Mouse (Mus musculus) limb, embryonic 13.5 days (tissue): Measurements from ENCODE around the gene Rtcb. TPM values are rescaled to one million over a fixed set of nuclear protein-coding genes. Genes with fewer than 3 reads are reported as not detected.

ENCODE experiments used
- ATAC-seq: fragments of 200-750 bp; cut with Nextera tagmentation; 2 replicates; pipeline ENCODE4 v1.8.0; 2017; ENCODE audit warnings: low read depth, moderate number of reproducible peaks, moderate TSS enrichment; ENCODE audit not compliant: low FRiP score
- H3K27ac ChIP-seq: fragments of 300-500 bp; sonication (generic); 2 replicates; pipeline ENCODE4 v1.5.1; 2015; ENCODE audit warnings: inconsistent platforms, mild to moderate bottlenecking, moderate library complexity
- H3K27me3 ChIP-seq: fragments of 300-500 bp; sonication (generic); 2 replicates; pipeline ENCODE4 v1.6.1; 2015; ENCODE audit warnings: mild to moderate bottlenecking, inconsistent platforms
- H3K36me3 ChIP-seq: fragments of 300-500 bp; sonication (generic); 2 replicates; pipeline ENCODE4 v1.6.1; 2015; ENCODE audit warnings: inconsistent platforms, mild to moderate bottlenecking, moderate library complexity
- H3K4me1 ChIP-seq: fragments of 300-500 bp; sonication (generic); 2 replicates; pipeline ENCODE4 v1.6.1; 2015; ENCODE audit warnings: inconsistent platforms
- H3K4me2 ChIP-seq: fragments of 300-500 bp; sonication (generic); replicated peaks from 2 replicates; pipeline ENCODE4 v1.6.1; 2015; ENCODE audit warnings: inconsistent platforms, mild to moderate bottlenecking, moderate library complexity
- H3K4me3 ChIP-seq: fragments of 300-500 bp; sonication (generic); 2 replicates; pipeline ENCODE4 v1.5.1; 2015; ENCODE audit warnings: moderate library complexity, mild to moderate bottlenecking, inconsistent platforms
- H3K9ac ChIP-seq: fragments of 300-500 bp; sonication (generic); 2 replicates; pipeline ENCODE4 v1.6.1; 2015; ENCODE audit warnings: mild to moderate bottlenecking, inconsistent platforms
- H3K9me3 ChIP-seq: fragments of 300-500 bp; sonication (generic); 2 replicates; pipeline ENCODE4 v1.6.1; 2016; ENCODE audit warnings: inconsistent platforms
- WGBS: fragments of 180-500 bp; shearing (Covaris S2); methylation state at CpG from one replicate; pipeline ENCODE4 v1.1.7; 2015; 5-methylcytosine and 5-hydroxymethylcytosine counted together
- polyA plus RNA-seq: library from polyadenylated mRNA; unstranded; fragments of >200 nt; fragmentation: Nextera tagmentation; extraction: Ambion mirVana; gene quantifications from 2 replicates; pipeline ENCODE4 v1.2.1, GENCODE M21; 2015

Gene Rtcb
- polyA plus RNA-seq, 1 experiment from 2014 or later, result 219 TPM

GRCm38 (mm10) chr10:85967411-85968156 lies 10.0 kb upstream of the Rtcb start:
- Histone ChIP-seq H3K36me3 (no peaks in the 10 kb centered on the region), H3K27ac (no peak overlapping the region), H3K4me3 (no peak overlapping the region), H3K4me2 (no peak overlapping the region), H3K27me3 (peaks cover 5% of the 10 kb centered on the region; the same call in 1 of the 2 replicates), H3K4me1 (no peaks in the 10 kb centered on the region), H3K9ac (no peak overlapping the region), H3K9me3 (no peaks in the 10 kb centered on the region)
- ATAC-seq, result no peak
- 66% methylated on average over 17 of the region's 17 CpGs for WGBS

- ATAC-seq, result no peak
- 54% methylated on average over 2 of the region's 2 CpGs for WGBS
- Histone ChIP-seq H3K27ac (no peak overlapping the region), H3K27me3 (peaks cover 5% of the 10 kb centered on the region; the same call in 1 of the 2 replicates), H3K4me1 (no peaks in the 10 kb centered on the region), H3K4me2 (no peak overlapping the region), H3K9ac (no peak overlapping the region), H3K36me3 (no peaks in the 10 kb centered on the region), H3K4me3 (no peak overlapping the region), H3K9me3 (no peaks in the 10 kb centered on the region)
These were observed 8.9 kb upstream of the Rtcb start for GRCm38 (mm10) chr10:85966476-85966875.

GRCm38 (mm10) chr10:85964316-85964715 lies 6.7 kb upstream of the Rtcb start:
- H3K4me1 ChIP-seq, result no peaks in the 10 kb centered on the region
- H3K4me3 ChIP-seq, result no peak overlapping the region
- no peaks in the 10 kb centered on the region for H3K36me3 ChIP-seq
- no peak overlapping the region for H3K9ac ChIP-seq
- H3K9me3 ChIP-seq, result no peaks in the 10 kb centered on the region
- peaks cover 5% of the 10 kb centered on the region; the same call in 1 of the 2 replicates for H3K27me3 ChIP-seq
- H3K4me2 ChIP-seq, result no peak overlapping the region
- no peak overlapping the region for H3K27ac ChIP-seq
- no peak for ATAC-seq
- WGBS, result 89% methylated on average over 7 of the region's 7 CpGs

- Histone ChIP-seq H3K4me3 (no peak overlapping the region), H3K36me3 (no peaks in the 10 kb centered on the region), H3K27ac (no peak overlapping the region), H3K27me3 (peaks cover 5% of the 10 kb centered on the region; the same call in 1 of the 2 replicates), H3K4me1 (no peaks in the 10 kb centered on the region), H3K9ac (no peak overlapping the region), H3K9me3 (no peaks in the 10 kb centered on the region), H3K4me2 (no peak overlapping the region)
- WGBS, result 70% methylated on average over 9 of the region's 9 CpGs
- no peak for ATAC-seq
These were observed 5.3 kb upstream of the Rtcb start for GRCm38 (mm10) chr10:85962897-85963296.

GRCm38 (mm10) chr10:85956871-85957419 lies 678 bp downstream of the Rtcb start:
- Histone ChIP-seq H3K27me3 (no peaks in the 10 kb centered on the region), H3K9ac (peak overlapping the region; percentile 94), H3K27ac (peak overlapping the region; percentile 78; the same call in 1 of the 2 replicates), H3K9me3 (no peaks in the 10 kb centered on the region), H3K4me2 (peak overlapping the region; percentile 79), H3K4me1 (peaks cover 10% of the 10 kb centered on the region; the same call in 1 of the 2 replicates), H3K4me3 (peak overlapping the region; percentile 96), H3K36me3 (peaks cover 36% of the 10 kb centered on the region)
- 3% methylated on average over 20 of the region's 20 CpGs for WGBS
- ATAC-seq, result no peak

GRCm38 (mm10) chr10:85954429-85954828 lies 3.2 kb downstream of the Rtcb start:
- 81% methylated on average over 2 of the region's 2 CpGs for WGBS
- Histone ChIP-seq H3K9me3 (no peaks in the 10 kb centered on the region), H3K4me1 (peaks cover 10% of the 10 kb centered on the region; the same call in 1 of the 2 replicates), H3K27me3 (no peaks in the 10 kb centered on the region), H3K9ac (no peak overlapping the region), H3K4me3 (no peak overlapping the region), H3K4me2 (no peak overlapping the region), H3K27ac (no peak overlapping the region), H3K36me3 (peaks cover 59% of the 10 kb centered on the region)
- no peak for ATAC-seq

GRCm38 (mm10) chr10:85953401-85953800 lies 4.2 kb downstream of the Rtcb start:
- no peak overlapping the region for H3K4me3 ChIP-seq
- H3K27ac ChIP-seq, result no peak overlapping the region
- H3K4me1 ChIP-seq, result peaks cover 10% of the 10 kb centered on the region; the same call in 1 of the 2 replicates
- no peak overlapping the region for H3K9ac ChIP-seq
- no peaks in the 10 kb centered on the region for H3K27me3 ChIP-seq
- no peak for ATAC-seq
- no peaks in the 10 kb centered on the region for H3K9me3 ChIP-seq
- 79% methylated on average over 3 of the region's 3 CpGs for WGBS
- peaks cover 69% of the 10 kb centered on the region for H3K36me3 ChIP-seq
- no peak overlapping the region for H3K4me2 ChIP-seq

GRCm38 (mm10) chr10:85951765-85952443 lies 5.7 kb downstream of the Rtcb start:
- H3K4me2 ChIP-seq, result no peak overlapping the region
- H3K4me1 ChIP-seq, result peaks cover 10% of the 10 kb centered on the region; the same call in 1 of the 2 replicates
- ATAC-seq, result no peak
- no peak overlapping the region for H3K27ac ChIP-seq
- H3K27me3 ChIP-seq, result no peaks in the 10 kb centered on the region
- no peaks in the 10 kb centered on the region for H3K9me3 ChIP-seq
- H3K4me3 ChIP-seq, result no peak overlapping the region
- H3K36me3 ChIP-seq, result peaks cover 80% of the 10 kb centered on the region
- 90% methylated on average over 6 of the region's 6 CpGs for WGBS
- H3K9ac ChIP-seq, result no peak overlapping the region

GRCm38 (mm10) chr10:85948483-85949196 lies 9.0 kb downstream of the Rtcb start:
- ATAC-seq, result no peak
- H3K36me3 ChIP-seq, result peaks cover 91% of the 10 kb centered on the region
- no peaks in the 10 kb centered on the region for H3K27me3 ChIP-seq

GRCm38 (mm10) chr10:85936280-85936965 lies 21.2 kb downstream of the Rtcb start:
- H3K9me3 ChIP-seq, result peaks cover 4% of the 10 kb centered on the region; the same call in 1 of the 2 replicates
- H3K4me1 ChIP-seq, result peaks cover 6% of the 10 kb centered on the region; the same call in 1 of the 2 replicates
- no peak overlapping the region for H3K4me2 ChIP-seq
- no peak overlapping the region for H3K4me3 ChIP-seq
- no peak for ATAC-seq
- peaks cover 57% of the 10 kb centered on the region for H3K36me3 ChIP-seq
- 83% methylated on average over 6 of the region's 6 CpGs for WGBS
- H3K9ac ChIP-seq, result no peak overlapping the region
- no peak overlapping the region for H3K27ac ChIP-seq
- no peaks in the 10 kb centered on the region for H3K27me3 ChIP-seq

More at GRCm38 (mm10) chr10:85948483-85949196, 9.0 kb downstream of the Rtcb start:
- Histone ChIP-seq H3K4me2 (no peak overlapping the region), H3K4me3 (no peak overlapping the region), H3K4me1 (0 out of 2 replicates have a peak, but pooled peaks cover 3% of the 10 kb centered on the region), H3K9me3 (no peaks in the 10 kb centered on the region), H3K27ac (no peak overlapping the region), H3K9ac (no peak overlapping the region)
- WGBS, result 95% methylated on average over 8 of the region's 8 CpGs

GRCm38 (mm10) chr10:85929962-85930361 lies 27.7 kb downstream of the Rtcb start:
- H3K36me3 ChIP-seq, result no peaks in the 10 kb centered on the region
- peaks cover 49% of the 10 kb centered on the region for H3K27me3 ChIP-seq
- ATAC-seq, result no peak
- no peak overlapping the region for H3K4me3 ChIP-seq
- H3K27ac ChIP-seq, result no peak overlapping the region
- 91% methylated on average over 11 of the region's 11 CpGs for WGBS
- no peak overlapping the region for H3K9ac ChIP-seq
- H3K4me2 ChIP-seq, result no peak overlapping the region
- H3K9me3 ChIP-seq, result no peaks in the 10 kb centered on the region
- H3K4me1 ChIP-seq, result peaks cover 23% of the 10 kb centered on the region
